Mouse (Mus musculus): Measurements from ENCODE around the gene Rev1. TPM values are rescaled to one million over a fixed set of nuclear protein-coding genes. Genes with fewer than 3 reads are reported as not detected.

Gene Rev1
- polyA plus RNA-seq (2015; fragmentation: Nextera tagmentation; extraction: Ambion mirVana) = 38.8 and 40.1 TPM in 2 replicates

- WGBS = under 1% methylated on average over 99 of the region's 122 CpGs
- H3K27me3 ChIP-seq (replicated peaks; ENCODE audit: control insufficient read depth, insufficient read depth, low read length) = no peaks in the 10 kb centered on the region
- peaks cover 24% of the 10 kb centered on the region for H3K4me1 ChIP-seq (replicated peaks; ENCODE audit: control insufficient read depth, insufficient read depth, low read length)
- H3K27ac ChIP-seq (ENCODE audit: low read length) = peak within 1 kb of the TSS; percentile 86
- peak within 1 kb of the TSS; percentile 84 for H3K9ac ChIP-seq (replicated peaks; ENCODE audit: low read depth, low read length)
- no peaks in the 10 kb centered on the region for H3K9me3 ChIP-seq (ENCODE audit: control insufficient read depth, low read length)
- H3K36me3 ChIP-seq (ENCODE audit: control insufficient read depth, insufficient read depth) = no peaks in the 10 kb centered on the region
- peak; percentile 93 for ATAC-seq
- peak within 1 kb of the TSS; percentile 85 for H3K4me3 ChIP-seq (replicated peaks; ENCODE audit: low read length)
- peak within 1 kb of the TSS; percentile 90 for H3K4me2 ChIP-seq (ENCODE audit: low read length)
These were observed at the start of gene Rev1 for GRCm38 (mm10) chr1:38129501-38130267. Gene Rev1, minus strand, starts transcription at chr1:38129801.

DNA sequence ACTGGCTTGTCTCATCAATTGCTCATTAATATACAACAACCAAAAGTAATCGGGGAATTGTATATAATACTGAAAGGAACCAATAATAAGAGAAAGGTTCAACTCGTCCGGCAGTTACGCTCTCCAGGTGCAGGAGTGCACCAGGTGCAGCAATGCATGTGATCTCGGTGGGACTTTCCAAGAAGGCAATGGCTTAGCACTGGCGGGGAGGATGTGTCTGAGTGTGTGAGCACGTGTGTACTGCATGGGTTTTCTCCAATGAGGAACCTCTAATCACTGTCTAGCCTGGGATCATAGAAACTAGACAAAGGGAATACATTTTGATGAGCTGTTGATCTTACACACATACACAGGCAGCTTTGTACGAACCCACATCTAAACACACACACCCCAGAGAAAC is 49.3 kb upstream of the Rev1 start:
- Histone ChIP-seq H3K27ac (ENCODE audit: low read length) (no peak overlapping the region), H3K4me1 (replicated peaks; ENCODE audit: control insufficient read depth, insufficient read depth, low read length) (no peaks in the 10 kb centered on the region), H3K27me3 (replicated peaks; ENCODE audit: control insufficient read depth, insufficient read depth, low read length) (no peaks in the 10 kb centered on the region), H3K9ac (replicated peaks; ENCODE audit: low read depth, low read length) (no peak overlapping the region), H3K4me2 (ENCODE audit: low read length) (no peak overlapping the region), H3K4me3 (replicated peaks; ENCODE audit: low read length) (no peak overlapping the region), H3K36me3 (ENCODE audit: control insufficient read depth, insufficient read depth) (peaks cover 15% of the 10 kb centered on the region), H3K9me3 (ENCODE audit: control insufficient read depth, low read length) (no peaks in the 10 kb centered on the region)
- ATAC-seq = no peak
- whole genome bisulfite sequencing = 91% methylated on average over 8 of the region's 8 CpGs

DNA sequence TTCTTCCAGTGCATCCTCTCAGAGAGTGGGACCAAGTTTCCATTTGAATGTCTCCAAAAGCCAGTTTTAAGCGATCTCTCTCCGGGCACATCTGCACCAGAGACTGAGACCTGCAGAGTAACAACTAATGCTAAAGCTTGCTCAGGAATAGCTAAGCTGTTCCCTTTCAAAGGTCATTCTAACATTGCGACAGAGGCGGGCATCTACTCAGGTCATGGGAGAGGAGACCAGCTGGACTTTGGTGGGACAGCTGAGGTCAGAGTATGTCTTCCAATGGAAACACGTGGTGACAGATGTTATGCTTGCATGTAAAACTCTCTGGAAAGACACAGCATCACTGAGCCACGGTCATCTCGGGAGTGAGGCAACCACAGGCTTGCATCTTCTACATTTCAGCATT is 46.5 kb upstream of the Rev1 start:
- H3K27me3 ChIP-seq (replicated peaks; ENCODE audit: control insufficient read depth, insufficient read depth, low read length) = no peaks in the 10 kb centered on the region
- no peak for ATAC-seq
- no peak overlapping the region for H3K27ac ChIP-seq (ENCODE audit: low read length)
- H3K9ac ChIP-seq (replicated peaks; ENCODE audit: low read depth, low read length) = no peak overlapping the region
- WGBS = 90% methylated on average over 7 of the region's 7 CpGs
- peaks cover 12% of the 10 kb centered on the region for H3K36me3 ChIP-seq (ENCODE audit: control insufficient read depth, insufficient read depth)
- H3K4me2 ChIP-seq (ENCODE audit: low read length) = no peak overlapping the region
- no peak overlapping the region for H3K4me3 ChIP-seq (replicated peaks; ENCODE audit: low read length)
- H3K9me3 ChIP-seq (ENCODE audit: control insufficient read depth, low read length) = no peaks in the 10 kb centered on the region
- no peaks in the 10 kb centered on the region for H3K4me1 ChIP-seq (replicated peaks; ENCODE audit: control insufficient read depth, insufficient read depth, low read length)

GRCm38 (mm10) chr1:38171874-38172273 is 42.3 kb upstream of the Rev1 start:
- Histone ChIP-seq H3K4me2 (ENCODE audit: low read length) (no peak overlapping the region), H3K27me3 (replicated peaks; ENCODE audit: control insufficient read depth, insufficient read depth, low read length) (no peaks in the 10 kb centered on the region), H3K36me3 (ENCODE audit: control insufficient read depth, insufficient read depth) (peaks cover under 1% of the 10 kb centered on the region; the same call in 1 of the 2 replicates), H3K4me1 (replicated peaks; ENCODE audit: control insufficient read depth, insufficient read depth, low read length) (no peaks in the 10 kb centered on the region), H3K9me3 (ENCODE audit: control insufficient read depth, low read length) (no peaks in the 10 kb centered on the region), H3K27ac (ENCODE audit: low read length) (no peak overlapping the region), H3K4me3 (replicated peaks; ENCODE audit: low read length) (no peak overlapping the region), H3K9ac (replicated peaks; ENCODE audit: low read depth, low read length) (no peak overlapping the region)
- WGBS = 90% methylated on average over 4 of the region's 4 CpGs
- ATAC-seq = no peak

DNA sequence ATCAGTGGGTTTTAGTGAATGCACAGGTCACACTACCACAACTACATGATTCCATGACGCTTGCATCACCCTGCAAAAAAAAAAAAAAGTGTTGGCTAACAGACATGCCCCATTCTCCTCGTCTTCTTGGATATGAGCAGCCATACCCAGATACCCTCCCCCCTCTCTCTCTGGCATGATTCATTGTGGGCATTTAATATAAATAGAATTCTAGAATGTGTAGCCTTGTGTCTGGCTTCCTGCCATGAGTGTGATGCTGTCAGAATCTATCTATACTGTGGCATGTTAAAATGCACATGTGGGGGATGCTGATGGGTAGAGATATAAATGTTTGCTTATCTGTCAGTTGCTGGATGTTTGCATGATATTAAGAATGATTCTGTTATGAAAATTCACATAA is 36.1 kb upstream of the Rev1 start:
- H3K4me1 ChIP-seq (replicated peaks; ENCODE audit: control insufficient read depth, insufficient read depth, low read length) = no peaks in the 10 kb centered on the region
- 57% methylated on average over 2 of the region's 2 CpGs for WGBS

GRCm38 (mm10) chr1:38150086-38150485 is 20.5 kb upstream of the Rev1 start:
- Histone ChIP-seq H3K27me3 (replicated peaks; ENCODE audit: control insufficient read depth, insufficient read depth, low read length) (no peaks in the 10 kb centered on the region), H3K9ac (replicated peaks; ENCODE audit: low read depth, low read length) (no peak overlapping the region), H3K27ac (ENCODE audit: low read length) (no peak overlapping the region), H3K4me1 (replicated peaks; ENCODE audit: control insufficient read depth, insufficient read depth, low read length) (no peaks in the 10 kb centered on the region), H3K9me3 (ENCODE audit: control insufficient read depth, low read length) (no peaks in the 10 kb centered on the region), H3K36me3 (ENCODE audit: control insufficient read depth, insufficient read depth) (no peaks in the 10 kb centered on the region), H3K4me2 (ENCODE audit: low read length) (no peak overlapping the region), H3K4me3 (replicated peaks; ENCODE audit: low read length) (no peak overlapping the region)
- no peak for ATAC-seq
- 92% methylated on average over 5 of the region's 5 CpGs for WGBS

More for the DNA sequence above, 36.1 kb upstream of the Rev1 start:
- Histone ChIP-seq H3K9me3 (ENCODE audit: control insufficient read depth, low read length) (no peaks in the 10 kb centered on the region), H3K27ac (ENCODE audit: low read length) (no peak overlapping the region), H3K4me2 (ENCODE audit: low read length) (no peak overlapping the region), H3K27me3 (replicated peaks; ENCODE audit: control insufficient read depth, insufficient read depth, low read length) (no peaks in the 10 kb centered on the region), H3K4me3 (replicated peaks; ENCODE audit: low read length) (no peak overlapping the region), H3K9ac (replicated peaks; ENCODE audit: low read depth, low read length) (no peak overlapping the region), H3K36me3 (ENCODE audit: control insufficient read depth, insufficient read depth) (no peaks in the 10 kb centered on the region)
- ATAC-seq = no peak

GRCm38 (mm10) chr1:38146008-38146407 is 16.4 kb upstream of the Rev1 start:
- H3K4me1 ChIP-seq (replicated peaks; ENCODE audit: control insufficient read depth, insufficient read depth, low read length) = no peaks in the 10 kb centered on the region
- no peaks in the 10 kb centered on the region for H3K9me3 ChIP-seq (ENCODE audit: control insufficient read depth, low read length)
- ATAC-seq = no peak
- no peak overlapping the region for H3K9ac ChIP-seq (replicated peaks; ENCODE audit: low read depth, low read length)
- 94% methylated on average over 4 of the region's 4 CpGs for WGBS
- H3K4me3 ChIP-seq (replicated peaks; ENCODE audit: low read length) = no peak overlapping the region
- H3K4me2 ChIP-seq (ENCODE audit: low read length) = no peak overlapping the region
- no peaks in the 10 kb centered on the region for H3K27me3 ChIP-seq (replicated peaks; ENCODE audit: control insufficient read depth, insufficient read depth, low read length)
- H3K27ac ChIP-seq (ENCODE audit: low read length) = no peak overlapping the region
- H3K36me3 ChIP-seq (ENCODE audit: control insufficient read depth, insufficient read depth) = no peaks in the 10 kb centered on the region

DNA sequence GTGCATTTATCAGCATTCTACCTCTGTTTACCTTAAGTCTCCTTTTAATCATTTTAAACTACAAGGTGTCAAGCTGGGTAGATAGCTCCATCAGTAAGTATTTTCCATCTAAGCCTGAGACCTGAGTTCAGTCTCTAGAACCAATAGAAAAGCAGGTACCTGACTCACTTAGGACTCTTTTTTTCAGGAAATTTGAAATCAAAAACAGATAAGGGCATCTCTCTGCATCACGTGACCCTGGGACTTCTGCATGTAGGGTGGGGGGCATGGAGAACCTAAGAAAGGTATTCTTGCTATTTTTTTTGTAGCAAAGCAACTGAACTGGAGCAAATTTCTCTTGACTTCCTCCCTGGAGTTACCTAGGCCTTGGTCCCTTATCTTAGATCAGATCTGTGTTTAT is 11.8 kb upstream of the Rev1 start:
- no peaks in the 10 kb centered on the region for H3K36me3 ChIP-seq (ENCODE audit: control insufficient read depth, insufficient read depth)
- no peak for ATAC-seq
- no peak overlapping the region for H3K9ac ChIP-seq (replicated peaks; ENCODE audit: low read depth, low read length)
- H3K27ac ChIP-seq (ENCODE audit: low read length) = no peak overlapping the region
- no peak overlapping the region for H3K4me2 ChIP-seq (ENCODE audit: low read length)
- no peak overlapping the region for H3K4me3 ChIP-seq (replicated peaks; ENCODE audit: low read length)
- no peaks in the 10 kb centered on the region for H3K4me1 ChIP-seq (replicated peaks; ENCODE audit: control insufficient read depth, insufficient read depth, low read length)
- 81% methylated on average over 1 of the region's 1 CpGs for WGBS
- no peaks in the 10 kb centered on the region for H3K9me3 ChIP-seq (ENCODE audit: control insufficient read depth, low read length)
- no peaks in the 10 kb centered on the region for H3K27me3 ChIP-seq (replicated peaks; ENCODE audit: control insufficient read depth, insufficient read depth, low read length)

DNA sequence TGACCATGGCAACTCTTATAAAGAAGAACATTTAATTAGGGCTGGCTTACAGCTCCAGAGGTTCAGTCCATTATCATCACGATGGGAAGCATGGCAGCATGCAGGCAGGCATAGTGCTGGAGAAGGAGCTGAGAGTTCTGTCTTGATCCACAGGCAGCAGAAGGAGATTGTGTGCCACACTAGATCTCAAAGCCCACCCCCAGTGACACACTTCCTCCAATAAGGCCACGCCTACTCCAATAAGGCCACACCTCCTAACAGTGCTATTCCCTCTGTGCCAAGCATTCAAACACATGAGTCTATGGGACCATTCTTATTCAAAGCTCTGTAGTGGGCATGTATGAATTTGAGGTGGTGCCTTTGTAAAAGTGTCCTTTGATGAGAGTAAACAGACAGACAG is 11.3 kb upstream of the Rev1 start:
- Histone ChIP-seq H3K4me3 (replicated peaks; ENCODE audit: low read length) (no peak overlapping the region), H3K27ac (ENCODE audit: low read length) (no peak overlapping the region), H3K9ac (replicated peaks; ENCODE audit: low read depth, low read length) (no peak overlapping the region), H3K27me3 (replicated peaks; ENCODE audit: control insufficient read depth, insufficient read depth, low read length) (no peaks in the 10 kb centered on the region), H3K36me3 (ENCODE audit: control insufficient read depth, insufficient read depth) (no peaks in the 10 kb centered on the region), H3K9me3 (ENCODE audit: control insufficient read depth, low read length) (no peaks in the 10 kb centered on the region), H3K4me1 (replicated peaks; ENCODE audit: control insufficient read depth, insufficient read depth, low read length) (no peaks in the 10 kb centered on the region), H3K4me2 (ENCODE audit: low read length) (no peak overlapping the region)
- WGBS = 84% methylated on average over 2 of the region's 2 CpGs
- ATAC-seq = no peak

All from forebrain, embryonic 16.5 days (tissue).